Mouse (Mus musculus): ENCODE measurements around the gene Iqcn. TPM values are rescaled to one million over a fixed set of nuclear protein-coding genes. Genes with fewer than 3 reads are reported as not detected.
A peak's percentile ranks its signal among the peaks of the same experiment; 100 is the strongest.

Iqcn gene
- total RNA-seq, 2 experiments from 2014 or later: 0.05 to 0.12 TPM

GRCm38 (mm10) chr8:70765838-70766570 is 62.7 kb downstream of the Iqcn start:
- peak in 1 of 2 experiments; percentile 13 for DNase-seq (ENCODE audit: extremely low spot score in 1 of 2, low spot score in 1 of 2)

DNA sequence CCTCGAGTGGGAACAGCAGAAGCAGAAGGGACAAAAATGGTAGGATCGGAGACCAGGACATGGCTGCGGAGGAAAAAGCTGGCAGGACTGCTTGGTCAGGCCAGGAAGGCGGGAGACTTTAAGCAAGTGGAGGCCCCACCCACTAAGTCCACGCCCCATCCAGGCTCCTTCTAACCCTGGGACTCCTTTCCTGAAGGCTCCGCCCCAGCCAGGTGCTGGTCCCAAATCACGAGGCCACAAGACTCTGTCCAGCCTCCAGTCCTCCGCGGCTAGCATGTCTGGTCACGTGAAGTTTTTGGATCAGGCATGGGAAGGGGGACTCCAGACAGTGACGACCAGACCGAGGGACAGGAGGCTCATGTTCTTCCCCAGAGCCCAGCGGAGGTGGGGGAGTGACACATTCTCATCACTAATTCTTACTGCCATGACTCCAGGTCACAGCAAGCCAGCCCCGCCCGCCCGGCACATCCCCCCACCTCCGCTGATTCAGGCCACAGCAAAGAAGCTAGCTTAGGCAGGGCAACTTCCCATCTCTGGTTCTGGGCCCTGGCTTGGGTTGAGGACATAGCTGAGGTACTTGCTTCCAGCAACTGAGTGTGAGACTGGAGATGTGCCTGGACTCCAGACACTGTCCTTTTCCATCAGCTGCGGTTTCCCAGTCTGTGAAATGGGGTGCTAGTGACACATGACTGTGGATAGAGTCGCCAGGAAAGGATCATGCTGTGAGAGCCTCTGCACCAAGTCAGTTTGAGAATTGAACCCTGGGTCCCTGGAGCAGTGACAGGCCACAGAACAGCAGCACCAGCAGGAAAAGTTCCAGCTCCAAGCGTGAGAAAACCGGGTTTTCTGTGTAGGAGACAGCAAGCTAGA is 63.5 kb downstream of the Iqcn start:
- peak in 1 of 2 experiments; percentile 9 for DNase-seq (ENCODE audit: extremely low spot score in 1 of 2, low spot score in 1 of 2)

Other genes starting within 250 kb of the Iqcn start
- 10 to 100 TPM; 54.1 to 60.7 TPM for gene Klhl26, start 226.5 kb upstream of the Iqcn start, total RNA-seq (2021)
- gene Tmem59l, start 216.1 kb upstream of the Iqcn start, total RNA-seq (2021): 100 to 1,000 TPM; 318 to 351 TPM
- gene Crlf1, start 210.3 kb upstream of the Iqcn start, total RNA-seq (2021): 10 to 100 TPM; 45.2 to 49.5 TPM
- 100 to 1,000 TPM in 1 of 2 experiments, 10 to 100 TPM in 1; 91.1 to 101 TPM for gene Rex1bd, start 196.7 kb upstream of the Iqcn start, total RNA-seq (2021)
- 1,000 to 10,000 TPM; 1,005 to 1,128 TPM for gene Uba52, start 192.7 kb upstream of the Iqcn start, total RNA-seq (2021)
- 100 to 1,000 TPM; 432 to 468 TPM for gene Fkbp8, start 175.7 kb upstream of the Iqcn start, total RNA-seq (2021)
- gene Kxd1, start 175.5 kb upstream of the Iqcn start, total RNA-seq (2021): 10 to 100 TPM; 37.8 to 38.0 TPM
- 10 to 100 TPM; 20.3 to 23.5 TPM for gene Ell, start 164.0 kb upstream of the Iqcn start, total RNA-seq (2021)
- gene Isyna1, start 109.1 kb upstream of the Iqcn start, total RNA-seq (2021): 10 to 100 TPM; 41.5 to 47.0 TPM
- 100 to 1,000 TPM; 285 to 304 TPM for gene Ssbp4, start 94.6 kb upstream of the Iqcn start, total RNA-seq (2021)
- gene Lrrc25, start 87.3 kb upstream of the Iqcn start, total RNA-seq (2021): 1 to 10 TPM in 1 of 2 experiments, under 1 TPM in 1; 0.63 to 1.0 TPM
- under 1 TPM in 1 of 2 experiments, not detected in 1; 0.26 TPM for gene Gdf15, start 71.0 kb upstream of the Iqcn start, total RNA-seq (2021)
- 10 to 100 TPM; 21.1 to 25.1 TPM for gene Pgpep1, start 43.1 kb upstream of the Iqcn start, total RNA-seq (2021)
- 10 to 100 TPM; 66.2 to 67.4 TPM for gene Lsm4, start 30.2 kb upstream of the Iqcn start, total RNA-seq (2021)
- gene Jund, start 4.5 kb upstream of the Iqcn start, total RNA-seq (2021): 100 to 1,000 TPM; 181 to 194 TPM
- gene Gm3336, start 15.1 kb downstream of the Iqcn start, total RNA-seq (2021): not detected
- 1 to 10 TPM in 1 of 2 experiments, under 1 TPM in 1; 0.89 to 1.2 TPM for gene Pde4c, start 20.3 kb downstream of the Iqcn start, total RNA-seq (2021)
- gene Rab3a, start 51.2 kb downstream of the Iqcn start, total RNA-seq (2021): 100 to 1,000 TPM; 789 to 843 TPM
- 10 to 100 TPM; 41.7 to 42.2 TPM for gene Mpv17l2, start 57.5 kb downstream of the Iqcn start, total RNA-seq (2021)
- 100 to 1,000 TPM; 154 to 159 TPM for gene Pik3r2, start 73.3 kb downstream of the Iqcn start, total RNA-seq (2021)
- 100 to 1,000 TPM; 411 to 437 TPM for gene Mast3, start 101.6 kb downstream of the Iqcn start, total RNA-seq (2021)
- 1 to 10 TPM in 1 of 2 experiments, under 1 TPM in 1; 0.94 to 1.4 TPM for gene Il12rb1, start 105.0 kb downstream of the Iqcn start, total RNA-seq (2021)
- 10 to 100 TPM; 15.0 to 18.7 TPM for gene Arrdc2, start 136.3 kb downstream of the Iqcn start, total RNA-seq (2021)
- 10 to 100 TPM; 19.4 to 22.4 TPM for gene Kcnn1, start 159.8 kb downstream of the Iqcn start, total RNA-seq (2021)
- gene Ccdc124, start 170.5 kb downstream of the Iqcn start, total RNA-seq (2021): 10 to 100 TPM; 92.7 to 95.6 TPM
- 10 to 100 TPM in 1 of 2 experiments, 1 to 10 TPM in 1; 6.9 to 10.5 TPM for gene Slc5a5, start 189.3 kb downstream of the Iqcn start, total RNA-seq (2021)
- 100 to 1,000 TPM; 634 to 770 TPM for gene Rpl18a, start 194.0 kb downstream of the Iqcn start, total RNA-seq (2021)
- gene Map1s, start 202.5 kb downstream of the Iqcn start, total RNA-seq (2021): 10 to 100 TPM; 87.7 to 94.2 TPM

Data from layer of hippocampus, postnatal 25 days (tissue).